Mouse (Mus musculus): ENCODE measurements around the gene Dnajc15.

DNA sequence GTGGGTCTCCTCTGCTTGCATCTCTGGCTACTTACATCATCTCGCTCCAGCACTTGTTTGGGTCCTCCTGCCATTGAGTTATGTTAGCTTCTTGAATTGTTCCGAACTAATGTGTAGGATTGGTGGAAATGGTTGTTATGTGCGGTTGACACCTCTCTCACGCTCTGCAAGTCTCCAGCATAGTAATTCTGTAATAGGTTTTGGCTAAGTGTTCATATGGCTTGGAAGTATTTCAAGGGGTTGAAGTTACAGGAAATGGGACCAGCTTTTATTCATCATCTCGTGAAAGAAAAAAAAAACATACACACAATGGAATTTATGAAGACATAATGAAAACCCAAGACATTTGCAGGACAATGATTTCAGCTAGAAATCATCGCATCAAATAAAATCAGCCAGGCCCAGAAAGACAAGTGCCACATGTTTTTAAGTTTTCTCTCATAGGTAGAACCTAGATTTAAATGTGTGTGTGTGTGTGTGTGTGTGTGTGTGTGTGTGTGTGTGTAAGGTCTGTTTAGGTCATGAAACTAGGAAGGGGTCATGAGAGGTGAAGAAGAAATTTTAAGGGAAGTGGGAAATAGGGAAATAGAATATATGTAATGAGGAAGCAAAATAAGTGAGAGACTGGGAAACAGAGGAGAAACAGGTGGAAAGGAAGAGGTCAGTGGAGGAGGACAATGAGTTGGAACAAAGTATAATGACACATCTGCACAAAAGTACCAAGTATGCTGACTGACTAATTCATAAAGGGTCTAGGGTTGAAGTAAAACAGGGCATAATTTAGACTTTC, 48.3 kb upstream of the Dnajc15 start:
- TF ChIP-seq CTCF (IDR thresholded peaks at IDR 0.05; ENCODE audit: low read depth, low read length): no peak
- no peak for TF ChIP-seq GATA1 (IDR thresholded peaks at IDR 0.05; ENCODE audit: borderline replicate concordance, low read length)
- TF ChIP-seq GATA2 (IDR thresholded peaks at IDR 0.05; ENCODE audit: borderline replicate concordance, low read depth, low read length): no peak

Data from G1E (cell line).